Mouse (Mus musculus) ES-E14 (cell line): ENCODE measurements around the gene Chodl. TPM values are rescaled to one million over a fixed set of nuclear protein-coding genes. Genes with fewer than 3 reads are reported as not detected.

ENCODE experiments used
- DNase-seq: peaks from one replicate; pipeline ENCODE4 v3.0.0-alpha.2; 2013; ENCODE audit warnings: low read depth, low spot score
- H3K27ac ChIP-seq: 2 replicates; pipeline ENCODE4 v1.5.1; 2012; ENCODE audit warnings: low read depth, mild to moderate bottlenecking, low read length, moderate library complexity, mixed read lengths; ENCODE audit not compliant: poor library complexity, insufficient read depth, severe bottlenecking
- H3K36me3 ChIP-seq: 2 replicates; pipeline ENCODE4 v1.6.1; 2012; ENCODE audit warnings: mild to moderate bottlenecking, low read length, moderate library complexity, mixed read lengths; ENCODE audit not compliant: control insufficient read depth, poor library complexity, insufficient read depth, severe bottlenecking
- H3K4me1 ChIP-seq, 2 experiments: fragments of 150-350 bp in 1 of 2; sonication (generic) in 1 of 2; 2 replicates each; pipeline ENCODE4 v1.6.1; 2012; ENCODE audit warnings: low read length in 2 of 2, mild to moderate bottlenecking in 1 of 2, mixed read lengths in 1 of 2; ENCODE audit not compliant: control insufficient read depth in 2 of 2, insufficient read depth in 2 of 2, poor library complexity in 1 of 2
- H3K4me3 ChIP-seq, 2 experiments: fragments of 150-350 bp in 1 of 2; sonication (generic) in 1 of 2; 2 replicates each; pipeline ENCODE4 v1.5.1; 2012; ENCODE audit warnings: low read length in 2 of 2, low read depth in 1 of 2, mild to moderate bottlenecking in 1 of 2, mixed read lengths in 1 of 2; ENCODE audit not compliant: insufficient read depth in 1 of 2, poor library complexity in 1 of 2, severe bottlenecking in 1 of 2
- H3K9ac ChIP-seq: 2 replicates; pipeline ENCODE4 v1.6.1; 2012; ENCODE audit warnings: low read depth, mild to moderate bottlenecking, low read length, mixed read lengths; ENCODE audit not compliant: poor library complexity, insufficient read depth, severe bottlenecking
- H3K9me3 ChIP-seq: fragments of 150-350 bp; sonication (generic); 2 replicates; pipeline ENCODE4 v1.6.1; 2012; ENCODE audit warnings: low read depth, mild to moderate bottlenecking, low read length; ENCODE audit not compliant: control insufficient read depth, insufficient read depth
- CHD2 ChIP-seq: IDR thresholded peaks from 2 replicates; pipeline ENCODE4 v1.6.1; 2014; ENCODE audit warnings: mild to moderate bottlenecking, low read depth, low read length, inconsistent platforms
- HCFC1 ChIP-seq: IDR thresholded peaks from 2 replicates; pipeline ENCODE4 v1.6.1; 2012; ENCODE audit warnings: low read length, inconsistent platforms, borderline replicate concordance; ENCODE audit not compliant: insufficient read depth
- MAFK ChIP-seq: IDR thresholded peaks from 2 replicates; pipeline ENCODE4 v1.6.1; 2014; ENCODE audit warnings: mild to moderate bottlenecking, low read depth, low read length, inconsistent platforms; ENCODE audit not compliant: insufficient read depth
- ZC3H11A ChIP-seq: IDR thresholded peaks from 2 replicates; pipeline ENCODE4 v1.6.1; 2012; ENCODE audit warnings: low read depth, mild to moderate bottlenecking, inconsistent platforms, low read length, borderline replicate concordance
- ZNF384 ChIP-seq: IDR thresholded peaks from 2 replicates; pipeline ENCODE4 v1.6.1; 2012; ENCODE audit warnings: low read depth, low read length, inconsistent platforms
- in situ Hi-C, 2 experiments: fragments of 600-800 bp; cut with MboI; formaldehyde crosslinking; loops; one replicate each; pipeline ENCODE4 v1.15.1; 2025; ENCODE audit warnings: low sequenced_read_pairs in 2 of 2, inconsistent platforms in 1 of 2; ENCODE audit not compliant: unreplicated experiment in 2 of 2
- total RNA-seq: library from RNA; depleted of rRNA; stranded (reverse); fragments of 300-350 nt; gene quantifications from 2 replicates; pipeline ENCODE4 v1.2.3, GENCODE M21; 2012

Chodl gene
- total RNA-seq, 1 experiment = 0.13 TPM

DNA sequence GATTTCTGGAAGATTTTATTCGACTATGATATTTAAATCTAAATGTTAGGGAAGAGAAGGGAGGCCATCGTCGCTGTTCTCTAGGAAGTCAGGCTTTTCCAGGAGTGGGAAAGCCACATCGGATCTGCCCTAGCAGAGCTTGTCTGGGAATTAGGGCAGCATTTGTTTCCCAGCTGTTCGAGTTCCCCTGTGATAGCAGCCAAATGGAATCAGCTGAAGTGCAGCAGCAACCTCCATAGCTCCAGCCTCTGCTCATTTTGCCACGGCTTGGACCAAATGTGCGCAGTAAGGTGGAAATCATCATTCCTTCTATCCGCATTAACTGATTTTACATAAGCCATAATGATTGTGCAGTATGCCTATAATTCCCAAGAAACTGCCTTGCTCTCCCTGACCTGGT is 7.0 kb downstream of the Chodl start:
- H3K4me3 ChIP-seq = no peak overlapping the region
- no peak for DNase-seq
- H3K4me1 ChIP-seq = no peaks in the 10 kb centered on the region
- no peaks in the 10 kb centered on the region for H3K9me3 ChIP-seq
- in situ Hi-C loops = no loop called here
- H3K27ac ChIP-seq = no peak overlapping the region
- no peak overlapping the region for H3K9ac ChIP-seq
- H3K36me3 ChIP-seq = no peaks in the 10 kb centered on the region
- TF ChIP-seq ZNF384 = no peak
- no peak for TF ChIP-seq CHD2
- no peak for TF ChIP-seq HCFC1
- TF ChIP-seq ZC3H11A = no peak
- no peak for TF ChIP-seq MAFK

DNA sequence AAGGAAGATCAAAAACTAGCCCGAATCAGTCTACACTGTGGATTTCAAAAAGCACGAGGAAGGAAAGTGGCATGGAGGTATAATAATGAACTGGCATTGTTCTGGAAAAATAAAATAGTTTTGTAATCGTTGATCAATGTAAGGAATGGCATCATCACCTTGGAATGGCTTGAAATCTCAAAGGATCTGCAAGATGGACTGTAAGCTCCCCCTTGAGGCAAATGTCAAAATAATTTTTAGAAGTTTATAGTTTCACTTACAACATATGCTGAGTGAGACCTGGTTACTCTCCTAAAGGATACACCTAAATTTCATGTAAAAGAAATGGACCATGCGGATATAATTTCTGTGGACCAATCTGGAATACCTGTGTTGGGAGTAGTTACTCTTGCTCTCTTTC is 19.6 kb downstream of the Chodl start:
- Histone ChIP-seq H3K4me1 (no peaks in the 10 kb centered on the region), H3K36me3 (no peaks in the 10 kb centered on the region), H3K4me3 (no peak overlapping the region), H3K9ac (no peak overlapping the region), H3K9me3 (no peaks in the 10 kb centered on the region), H3K27ac (no peak overlapping the region)
- TF ChIP-seq HCFC1 (no peak), MAFK (no peak)
- no peak for DNase-seq
- in situ Hi-C loops = no loop called here

DNA sequence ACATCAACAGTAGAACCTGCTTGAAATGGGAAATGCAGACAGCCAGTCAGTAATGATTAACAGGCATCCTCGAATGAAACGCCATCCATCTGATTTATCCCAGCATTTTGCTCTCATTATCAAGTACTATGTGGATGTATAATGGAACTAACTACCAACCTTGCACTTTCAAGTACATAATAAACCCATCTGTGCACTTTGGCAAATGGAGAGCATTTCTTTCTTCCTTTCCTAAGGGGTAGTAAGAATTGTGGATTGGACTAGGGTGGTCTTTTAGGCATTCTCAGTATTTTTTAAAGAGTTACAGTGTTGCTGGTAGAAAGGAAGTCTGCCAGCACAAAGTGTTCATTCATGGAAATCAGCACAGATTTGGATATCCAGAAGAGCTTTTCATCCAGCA is 26.7 kb downstream of the Chodl start:
- Histone ChIP-seq H3K27ac (no peak overlapping the region), H3K36me3 (no peaks in the 10 kb centered on the region), H3K4me3 (no peak overlapping the region), H3K4me1 (no peaks in the 10 kb centered on the region), H3K9me3 (no peaks in the 10 kb centered on the region), H3K9ac (no peak overlapping the region)
- TF ChIP-seq CHD2 = no peak
- DNase-seq = no peak
- in situ Hi-C loops = no loop called here

DNA sequence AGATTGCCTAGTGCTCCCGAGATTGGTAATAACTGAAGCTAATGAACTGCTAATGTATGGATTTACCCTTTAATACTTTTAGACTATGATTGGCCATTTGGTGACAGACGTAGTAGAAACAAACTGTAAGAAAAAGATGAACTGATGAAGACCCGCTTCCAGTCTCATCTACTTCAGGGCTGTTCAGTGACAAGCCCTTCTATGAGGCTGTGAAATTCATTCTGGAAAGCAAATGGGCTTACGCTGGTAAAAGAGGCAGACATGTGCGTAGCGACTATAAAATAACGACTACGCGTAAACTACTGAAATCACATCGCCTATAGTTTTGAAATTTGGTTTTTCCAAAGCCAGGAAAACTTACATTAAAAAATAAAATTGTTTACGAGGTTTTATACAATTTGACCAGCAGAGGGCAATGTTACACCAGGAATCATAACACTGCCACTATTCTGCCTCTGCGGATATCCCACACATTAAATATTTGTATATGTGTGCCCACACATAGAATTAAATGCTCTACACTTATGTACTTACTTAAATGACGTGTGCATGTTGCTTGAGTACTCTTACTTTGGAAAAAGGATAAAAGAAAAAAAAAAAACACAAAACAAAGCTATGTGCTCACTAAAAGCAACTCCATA is 38.5 kb downstream of the Chodl start:
- in situ Hi-C loops = no loop called here

DNA sequence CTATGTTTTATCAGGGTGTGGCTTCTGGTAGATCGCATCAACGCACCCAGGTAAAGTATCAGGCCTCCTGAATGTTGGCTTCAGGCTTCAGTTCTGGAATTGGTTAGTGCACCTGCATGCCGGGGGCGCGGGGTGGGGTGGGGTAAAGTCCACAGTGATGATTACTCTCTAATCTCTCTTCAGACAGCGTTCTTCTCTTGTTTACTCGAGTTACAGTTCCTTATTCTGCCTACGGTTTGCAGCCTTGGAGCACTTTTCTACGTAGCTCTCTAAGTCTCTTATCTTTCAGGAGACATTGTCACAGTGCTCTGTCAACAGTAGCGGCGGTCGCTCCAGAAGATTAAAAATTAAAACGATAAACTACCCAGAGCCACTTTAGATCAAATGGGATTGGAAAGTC is 43.4 kb downstream of the Chodl start:
- DNase-seq = no peak
- no peak overlapping the region for H3K4me3 ChIP-seq
- no peak for TF ChIP-seq MAFK
- no peak for TF ChIP-seq ZC3H11A
- no peak for TF ChIP-seq HCFC1
- no peak for TF ChIP-seq ZNF384
- no peak for TF ChIP-seq CHD2

More for the DNA sequence above, 38.5 kb downstream of the Chodl start:
- no peak overlapping the region for H3K27ac ChIP-seq
- no peaks in the 10 kb centered on the region for H3K4me1 ChIP-seq
- no peak overlapping the region for H3K9ac ChIP-seq
- H3K9me3 ChIP-seq = no peaks in the 10 kb centered on the region
- H3K4me3 ChIP-seq = no peak overlapping the region
- no peaks in the 10 kb centered on the region for H3K36me3 ChIP-seq
- TF ChIP-seq HCFC1 (no peak), ZNF384 (0 out of 2 replicates have a peak, but pooled peaks have one; percentile 26), MAFK (no peak), CHD2 (no peak), ZC3H11A (peak; percentile 45; the same call in 1 of the 2 replicates)
- DNase-seq = no peak

More for the DNA sequence above, 43.4 kb downstream of the Chodl start:
- Histone ChIP-seq H3K36me3 (no peaks in the 10 kb centered on the region), H3K27ac (no peak overlapping the region), H3K9ac (no peak overlapping the region), H3K4me1 (no peaks in the 10 kb centered on the region), H3K9me3 (no peaks in the 10 kb centered on the region)
- in situ Hi-C loops = loop anchor here in 1 of 2 experiments (5.0 kb wide), 1 partner anchor 88 kb away; no protein-coding TSS in a partner anchor
